Mouse (Mus musculus): Measurements from ENCODE around the gene Efnb3. TPM values are rescaled to one million over a fixed set of nuclear protein-coding genes. Genes with fewer than 3 reads are reported as not detected.
"Not testable (repeated sequence)": the region's sequence is repeated elsewhere in the genome, so short reads cannot be mapped to it uniquely, and the experiment has no call there.

Efnb3 gene
- total and polyA plus RNA-seq, 3 experiments: 0.27 to 0.68 (median 0.56) TPM

GRCm38 (mm10) chr11:69549060-69549656 lies 10.8 kb downstream of the Efnb3 start, which contains the start of gene Dnah2:
Gene Dnah2, minus strand, starts transcription at chr11:69549110.
- H3K4me1 ChIP-seq (ENCODE audit: insufficient read depth, low read depth, low read length): peaks cover 20% of the 10 kb centered on the region
- H3K9me3 ChIP-seq (replicated peaks): no peaks in the 10 kb centered on the region
- H3K4me3 ChIP-seq (ENCODE audit: low read depth, low read length): no peak within 1 kb of the TSS
- ATAC-seq (ENCODE audit: extremely low read depth, insufficient number of reproducible peaks, low FRiP score, poor library complexity, severe bottlenecking) (no peak), DNase-seq (ENCODE audit: low spot score) (no peak)
- no peaks in the 10 kb centered on the region for H3K36me3 ChIP-seq (replicated peaks)
- peaks cover 86% of the 10 kb centered on the region for H3K27me3 ChIP-seq (ENCODE audit: insufficient read depth, low read length)
- no peak for TF ChIP-seq CTCF (IDR thresholded peaks at IDR 0.05; ENCODE audit: low read depth, low read length)
- TF ChIP-seq POLR2AphosphoS5 (IDR thresholded peaks at IDR 0.05; ENCODE audit: insufficient replicate concordance, low read depth, low read length): no peak
- TF ChIP-seq GATA2 (IDR thresholded peaks at IDR 0.05; ENCODE audit: borderline replicate concordance, low read depth, low read length): no peak
- no peak for TF ChIP-seq GATA1 (IDR thresholded peaks at IDR 0.05; ENCODE audit: borderline replicate concordance, low read length)
- no peak for TF ChIP-seq TAL1 (conservative IDR thresholded peaks at IDR 0.05; ENCODE audit: low read depth, low read length)

- H3K27me3 ChIP-seq (ENCODE audit: insufficient read depth, low read length): peaks cover 87% of the 10 kb centered on the region
These were observed 12.9 kb downstream of the Efnb3 start for GRCm38 (mm10) chr11:69547071-69547470.

GRCm38 (mm10) chr11:69546423-69547053 lies 13.5 kb downstream of the Efnb3 start:
- H3K4me1 ChIP-seq (ENCODE audit: insufficient read depth, low read depth, low read length): peaks cover 20% of the 10 kb centered on the region
- DNase-seq (ENCODE audit: low spot score): peak; percentile 57
- no peaks in the 10 kb centered on the region for H3K36me3 ChIP-seq (replicated peaks)
- H3K4me3 ChIP-seq (ENCODE audit: low read depth, low read length): peak overlapping the region; percentile 66; the same call in 1 of the 2 replicates
- no peak for ATAC-seq (ENCODE audit: extremely low read depth, insufficient number of reproducible peaks, low FRiP score, poor library complexity, severe bottlenecking)
- peaks cover 84% of the 10 kb centered on the region for H3K27me3 ChIP-seq (ENCODE audit: insufficient read depth, low read length)
- TF ChIP-seq GATA1 (IDR thresholded peaks at IDR 0.05; ENCODE audit: borderline replicate concordance, low read length) (no peak), CTCF (IDR thresholded peaks at IDR 0.05; ENCODE audit: low read depth, low read length) (peak; percentile 12; the same call in 1 of the 2 replicates), POLR2AphosphoS5 (IDR thresholded peaks at IDR 0.05; ENCODE audit: insufficient replicate concordance, low read depth, low read length) (no peak), GATA2 (IDR thresholded peaks at IDR 0.05; ENCODE audit: borderline replicate concordance, low read depth, low read length) (no peak), TAL1 (conservative IDR thresholded peaks at IDR 0.05; ENCODE audit: low read depth, low read length) (no peak)
- H3K9me3 ChIP-seq (replicated peaks): no peaks in the 10 kb centered on the region

More at GRCm38 (mm10) chr11:69547071-69547470, 12.9 kb downstream of the Efnb3 start:
- DNase-seq (ENCODE audit: low spot score) (peak; percentile 22), ATAC-seq (ENCODE audit: extremely low read depth, insufficient number of reproducible peaks, low FRiP score, poor library complexity, severe bottlenecking) (no peak)
- H3K4me1 ChIP-seq (ENCODE audit: insufficient read depth, low read depth, low read length): peaks cover 20% of the 10 kb centered on the region
- no peaks in the 10 kb centered on the region for H3K36me3 ChIP-seq (replicated peaks)
- H3K9me3 ChIP-seq (replicated peaks): no peaks in the 10 kb centered on the region
- TF ChIP-seq TAL1 (conservative IDR thresholded peaks at IDR 0.05; ENCODE audit: low read depth, low read length) (no peak), CTCF (IDR thresholded peaks at IDR 0.05; ENCODE audit: low read depth, low read length) (peak; percentile 10; the same call in 1 of the 2 replicates)
- H3K4me3 ChIP-seq (ENCODE audit: low read depth, low read length): peak overlapping the region; percentile 66; the same call in 1 of the 2 replicates

GRCm38 (mm10) chr11:69545957-69546356 lies 14.0 kb downstream of the Efnb3 start:
- peak overlapping the region; percentile 66; the same call in 1 of the 2 replicates for H3K4me3 ChIP-seq (ENCODE audit: low read depth, low read length)
- H3K9me3 ChIP-seq (replicated peaks): no peaks in the 10 kb centered on the region
- TF ChIP-seq POLR2AphosphoS5 (IDR thresholded peaks at IDR 0.05; ENCODE audit: insufficient replicate concordance, low read depth, low read length) (no peak), GATA1 (IDR thresholded peaks at IDR 0.05; ENCODE audit: borderline replicate concordance, low read length) (no peak), TAL1 (conservative IDR thresholded peaks at IDR 0.05; ENCODE audit: low read depth, low read length) (no peak), GATA2 (IDR thresholded peaks at IDR 0.05; ENCODE audit: borderline replicate concordance, low read depth, low read length) (no peak), CTCF (IDR thresholded peaks at IDR 0.05; ENCODE audit: low read depth, low read length) (no peak)
- H3K4me1 ChIP-seq (ENCODE audit: insufficient read depth, low read depth, low read length): peaks cover 20% of the 10 kb centered on the region
- ATAC-seq (ENCODE audit: extremely low read depth, insufficient number of reproducible peaks, low FRiP score, poor library complexity, severe bottlenecking) (no peak), DNase-seq (ENCODE audit: low spot score) (no peak)
- H3K27me3 ChIP-seq (ENCODE audit: insufficient read depth, low read length): peaks cover 83% of the 10 kb centered on the region
- H3K36me3 ChIP-seq (replicated peaks): no peaks in the 10 kb centered on the region

GRCm38 (mm10) chr11:69543598-69543997 lies 16.4 kb downstream of the Efnb3 start:
- no peaks in the 10 kb centered on the region for H3K36me3 ChIP-seq (replicated peaks)
- ATAC-seq (ENCODE audit: extremely low read depth, insufficient number of reproducible peaks, low FRiP score, poor library complexity, severe bottlenecking): no peak
- TF ChIP-seq GATA1 (IDR thresholded peaks at IDR 0.05; ENCODE audit: borderline replicate concordance, low read length): no peak
- no peak for TF ChIP-seq CTCF (IDR thresholded peaks at IDR 0.05; ENCODE audit: low read depth, low read length)
- no peak for TF ChIP-seq TAL1 (conservative IDR thresholded peaks at IDR 0.05; ENCODE audit: low read depth, low read length)
- H3K9me3 ChIP-seq (replicated peaks): no peaks in the 10 kb centered on the region
- H3K4me1 ChIP-seq (ENCODE audit: insufficient read depth, low read depth, low read length): peaks cover 23% of the 10 kb centered on the region
- H3K27me3 ChIP-seq (ENCODE audit: insufficient read depth, low read length): peaks cover 76% of the 10 kb centered on the region
- DNase-seq (ENCODE audit: low spot score): no peak
- no peak overlapping the region for H3K4me3 ChIP-seq (ENCODE audit: low read depth, low read length)

GRCm38 (mm10) chr11:69541741-69542140 lies 18.3 kb downstream of the Efnb3 start:
- H3K4me1 ChIP-seq (ENCODE audit: insufficient read depth, low read depth, low read length): peaks cover 11% of the 10 kb centered on the region
- not testable (repeated sequence) for H3K4me3 ChIP-seq (ENCODE audit: low read depth, low read length); H3K9me3 ChIP-seq (replicated peaks); DNase-seq (ENCODE audit: low spot score); ATAC-seq (ENCODE audit: extremely low read depth, insufficient number of reproducible peaks, low FRiP score, poor library complexity, severe bottlenecking); H3K36me3 ChIP-seq (replicated peaks)
- peaks cover 72% of the 10 kb centered on the region for H3K27me3 ChIP-seq (ENCODE audit: insufficient read depth, low read length)
